In genomic region chr11:109872674-109873073, GRCm38 (mm10) we compare ENCODE assay signal across 34 mouse cellular contexts. TPM values are rescaled to one million over a fixed set of nuclear protein-coding genes. Genes with fewer than 3 reads are reported as not detected.
"Had no signal": no experiment of that assay in that cellular context is flagged by ENCODE, and none has a peak within 500 bp of the region (broad histone marks: within the 10 kb centered on the region; RNA-seq: fewer than 3 reads in every experiment).

No protein-coding gene starts in this region.

- H3K4me3 ChIP-seq: heart, embryonic 12.5 days; hindbrain, embryonic 10.5 days; hindbrain, embryonic 12.5 days; intestine, embryonic 15.5 days; layer of hippocampus, adult 2 months; left cerebral cortex, adult 2 months; limb, embryonic 10.5 days; limb, embryonic 12.5 days; liver, embryonic 13.5 days had no signal

- H3K27ac ChIP-seq: hindbrain, embryonic 10.5 days; hindbrain, embryonic 12.5 days; hindbrain, embryonic 14.5 days; intestine, embryonic 15.5 days; layer of hippocampus, adult 2 months; left cerebral cortex, adult 2 months; limb, embryonic 10.5 days; limb, embryonic 12.5 days; liver, embryonic 13.5 days had no signal

- H3K9me3 ChIP-seq: heart, embryonic 12.5 days; hindbrain, embryonic 10.5 days; hindbrain, embryonic 12.5 days; intestine, embryonic 15.5 days; limb, embryonic 10.5 days; limb, embryonic 12.5 days; liver, embryonic 13.5 days had no signal

- DNase-seq: gastrocnemius, postnatal 14 days; kidney, adult 18-20 months; kidney, adult 8-10 months; liver; liver, embryonic 13.5 days had no signal

- ATAC-seq: hindbrain, embryonic 16.5 days; inflammation-experienced regulatory T-cells, adult 6 months; intestine, embryonic 15.5 days; intestine, postnatal 0 days had no signal

- H3K9ac ChIP-seq: heart, embryonic 12.5 days; hindbrain, embryonic 12.5 days; hindbrain, embryonic 14.5 days; intestine, embryonic 15.5 days; limb, embryonic 12.5 days; liver, embryonic 13.5 days had no signal

- H3K4me1 ChIP-seq: heart, embryonic 12.5 days; hindbrain, embryonic 10.5 days; hindbrain, embryonic 12.5 days; intestine, embryonic 15.5 days; limb, embryonic 10.5 days; limb, embryonic 12.5 days had no signal

- H3K4me2 ChIP-seq: heart, embryonic 12.5 days; hindbrain, embryonic 12.5 days; hindbrain, embryonic 14.5 days; intestine, embryonic 15.5 days; limb, embryonic 12.5 days; liver, embryonic 11.5 days; liver, embryonic 13.5 days had no signal

- H3K36me3 ChIP-seq: heart, embryonic 12.5 days; hindbrain, embryonic 10.5 days; hindbrain, embryonic 12.5 days; intestine, embryonic 15.5 days; limb, embryonic 12.5 days; liver, embryonic 13.5 days had no signal

- H3K27me3 ChIP-seq: hindbrain, embryonic 12.5 days; intestine, embryonic 15.5 days; limb, embryonic 12.5 days; liver, embryonic 13.5 days had no signal

RNA-seq across cellular contexts. Expression of gene 1700012B07Rik, which starts 44.8 kb away (rescaled TPM):
- total RNA-seq: gastrocnemius, adult 8-10 months; gastrocnemius, postnatal 14 days; gastrocnemius, postnatal 4 days; granulocyte monocyte progenitor cell, adult 5-6 weeks; heart, postnatal 10 days; heart, postnatal 25 days; heart, postnatal 4 days; layer of hippocampus, adult 2 months; layer of hippocampus, postnatal 10 days; layer of hippocampus, postnatal 25 days; left cerebral cortex, adult 2 months; left cerebral cortex, postnatal 14 days; left cerebral cortex, postnatal 36 days had no signal
- polyA plus RNA-seq: frontal cortex, adult 2 months; heart, embryonic 12.5 days; heart, embryonic 14.5 days; heart, embryonic 16.5 days; hindbrain, embryonic 10.5 days; hindbrain, embryonic 12.5 days; hindbrain, embryonic 14.5 days; hindbrain, embryonic 16.5 days; intestine, embryonic 15.5 days; intestine, postnatal 0 days; kidney, embryonic 14.5 days; kidney, embryonic 16.5 days; limb, embryonic 10.5 days; limb, embryonic 12.5 days; limb, embryonic 14.5 days; liver, embryonic 11.5 days; liver, embryonic 13.5 days had no signal
